Mouse (Mus musculus): ENCODE measurements at regions not wholly inside any gene's neighbourhood (a gene's known extent, or its start where the extent isn't known, plus 50 kb on each side); places are given as distances from the start of the nearest gene placed in this dataset.

- 67% methylated on average over 5 of the region's 5 CpGs for WGBS (ENCODE audit: insufficient replicate concordance)
- no peak overlapping the region for H3K4me2 ChIP-seq
- ATAC-seq (ENCODE audit: low read depth): no peak
Observed at GRCm38 (mm10) chr3:41285336-41285735, 202.5 kb upstream of the Pgrmc2 start.

GRCm38 (mm10) chr3:41284897-41285296 lies 202.1 kb upstream of the Pgrmc2 start:
- Histone ChIP-seq H3K27ac (no peak overlapping the region), H3K36me3 (no peaks in the 10 kb centered on the region), H3K4me2 (no peak overlapping the region), H3K27me3 (no peaks in the 10 kb centered on the region), H3K9ac (no peak overlapping the region), H3K4me1 (replicated peaks) (0 out of 2 replicates have a peak, but pooled peaks cover 4% of the 10 kb centered on the region), H3K9me3 (replicated peaks) (no peaks in the 10 kb centered on the region), H3K4me3 (replicated peaks) (no peak overlapping the region)
- 16% methylated on average over 13 of the region's 13 CpGs for WGBS (ENCODE audit: insufficient replicate concordance)
- DNase-seq (peak; percentile 0), ATAC-seq (ENCODE audit: low read depth) (0 out of 2 replicates have a peak, but pooled peaks have one; percentile 43)

More at GRCm38 (mm10) chr3:41285336-41285735, 202.5 kb upstream of the Pgrmc2 start:
- Histone ChIP-seq H3K36me3 (no peaks in the 10 kb centered on the region), H3K27ac (no peak overlapping the region), H3K9ac (no peak overlapping the region), H3K4me3 (replicated peaks) (no peak overlapping the region), H3K9me3 (replicated peaks) (no peaks in the 10 kb centered on the region), H3K4me1 (replicated peaks) (0 out of 2 replicates have a peak, but pooled peaks cover 4% of the 10 kb centered on the region), H3K27me3 (no peaks in the 10 kb centered on the region)
- DNase-seq: no peak

- H3K27ac ChIP-seq: no peak overlapping the region
- 0 out of 2 replicates have a peak, but pooled peaks cover 4% of the 10 kb centered on the region for H3K4me1 ChIP-seq (replicated peaks)
- no peak overlapping the region for H3K9ac ChIP-seq
- WGBS (ENCODE audit: insufficient replicate concordance): 57% methylated on average over 8 of the region's 8 CpGs
- DNase-seq (no peak), ATAC-seq (ENCODE audit: low read depth) (no peak)
- H3K4me3 ChIP-seq (replicated peaks): no peak overlapping the region
- no peaks in the 10 kb centered on the region for H3K27me3 ChIP-seq
- 0 out of 2 replicates have a peak, but pooled peaks cover 3% of the 10 kb centered on the region for H3K9me3 ChIP-seq (replicated peaks)
- H3K4me2 ChIP-seq: no peak overlapping the region
- no peaks in the 10 kb centered on the region for H3K36me3 ChIP-seq
Observed at GRCm38 (mm10) chr3:41282431-41283037, 199.7 kb upstream of the Pgrmc2 start.

GRCm38 (mm10) chr3:41276096-41276495 lies 193.2 kb upstream of the Pgrmc2 start:
- WGBS (ENCODE audit: insufficient replicate concordance): 73% methylated on average over 9 of the region's 9 CpGs
- H3K27ac ChIP-seq: no peak overlapping the region
- no peak overlapping the region for H3K4me3 ChIP-seq (replicated peaks)
- H3K4me1 ChIP-seq (replicated peaks): no peaks in the 10 kb centered on the region
- no peaks in the 10 kb centered on the region for H3K36me3 ChIP-seq
- H3K27me3 ChIP-seq: no peaks in the 10 kb centered on the region
- ATAC-seq (ENCODE audit: low read depth) (no peak), DNase-seq (no peak)
- H3K4me2 ChIP-seq: no peak overlapping the region
- no peak overlapping the region for H3K9ac ChIP-seq
- 0 out of 2 replicates have a peak, but pooled peaks cover 7% of the 10 kb centered on the region for H3K9me3 ChIP-seq (replicated peaks)

- H3K4me2 ChIP-seq: no peak overlapping the region
- H3K9ac ChIP-seq: no peak overlapping the region
- H3K4me3 ChIP-seq (replicated peaks): no peak overlapping the region
- H3K4me1 ChIP-seq (replicated peaks): no peaks in the 10 kb centered on the region
- H3K9me3 ChIP-seq (replicated peaks): 0 out of 2 replicates have a peak, but pooled peaks cover 4% of the 10 kb centered on the region
- no peak overlapping the region for H3K27ac ChIP-seq
- 20% methylated on average over 4 of the region's 4 CpGs for WGBS (ENCODE audit: insufficient replicate concordance)
- ATAC-seq (ENCODE audit: low read depth): no peak
- no peaks in the 10 kb centered on the region for H3K27me3 ChIP-seq
- DNase-seq: no peak
- no peaks in the 10 kb centered on the region for H3K36me3 ChIP-seq
Observed at GRCm38 (mm10) chr3:41268516-41268915, 185.7 kb upstream of the Pgrmc2 start.

- no peak for ATAC-seq (ENCODE audit: low read depth)
- Histone ChIP-seq H3K4me3 (replicated peaks) (no peak overlapping the region), H3K4me2 (no peak overlapping the region), H3K4me1 (replicated peaks) (no peaks in the 10 kb centered on the region), H3K27me3 (no peaks in the 10 kb centered on the region), H3K27ac (no peak overlapping the region), H3K36me3 (no peaks in the 10 kb centered on the region), H3K9me3 (replicated peaks) (no peaks in the 10 kb centered on the region), H3K9ac (no peak overlapping the region)
- DNase-seq: no peak
- WGBS (ENCODE audit: insufficient replicate concordance): 77% methylated on average over 6 of the region's 6 CpGs
Observed at GRCm38 (mm10) chr3:41266216-41266615, 183.4 kb upstream of the Pgrmc2 start.

- Histone ChIP-seq H3K27me3 (no peaks in the 10 kb centered on the region), H3K27ac (no peak overlapping the region), H3K36me3 (no peaks in the 10 kb centered on the region), H3K9me3 (replicated peaks) (no peaks in the 10 kb centered on the region), H3K4me3 (replicated peaks) (no peak overlapping the region), H3K4me1 (replicated peaks) (no peaks in the 10 kb centered on the region), H3K9ac (no peak overlapping the region), H3K4me2 (no peak overlapping the region)
- DNase-seq (no peak), ATAC-seq (ENCODE audit: low read depth) (no peak)
- 70% methylated on average over 3 of the region's 3 CpGs for WGBS (ENCODE audit: insufficient replicate concordance)
Observed at GRCm38 (mm10) chr3:41265399-41265798, 182.6 kb upstream of the Pgrmc2 start.

GRCm38 (mm10) chr3:41258291-41258690 lies 175.4 kb upstream of the Pgrmc2 start:
- Histone ChIP-seq H3K4me1 (replicated peaks) (no peaks in the 10 kb centered on the region), H3K36me3 (no peaks in the 10 kb centered on the region), H3K27ac (no peak overlapping the region), H3K27me3 (no peaks in the 10 kb centered on the region), H3K9ac (no peak overlapping the region), H3K4me2 (no peak overlapping the region), H3K4me3 (replicated peaks) (no peak overlapping the region), H3K9me3 (replicated peaks) (no peaks in the 10 kb centered on the region)
- DNase-seq: no peak
- 58% methylated on average over 6 of the region's 6 CpGs for WGBS (ENCODE audit: insufficient replicate concordance)
- no peak for ATAC-seq (ENCODE audit: low read depth)

- no peak for ATAC-seq (ENCODE audit: low read depth)
- Histone ChIP-seq H3K4me3 (replicated peaks) (no peak overlapping the region), H3K27ac (no peak overlapping the region), H3K27me3 (no peaks in the 10 kb centered on the region), H3K36me3 (no peaks in the 10 kb centered on the region), H3K4me2 (no peak overlapping the region), H3K9me3 (replicated peaks) (no peaks in the 10 kb centered on the region), H3K4me1 (replicated peaks) (no peaks in the 10 kb centered on the region), H3K9ac (no peak overlapping the region)
- no peak for DNase-seq
- WGBS (ENCODE audit: insufficient replicate concordance): 11% methylated on average over 2 of the region's 2 CpGs
Observed at GRCm38 (mm10) chr3:41244960-41245359, 162.1 kb upstream of the Pgrmc2 start.

- Histone ChIP-seq H3K27ac (no peak overlapping the region), H3K36me3 (no peaks in the 10 kb centered on the region), H3K4me2 (no peak overlapping the region), H3K9ac (no peak overlapping the region), H3K4me3 (replicated peaks) (no peak overlapping the region), H3K4me1 (replicated peaks) (no peaks in the 10 kb centered on the region), H3K9me3 (replicated peaks) (no peaks in the 10 kb centered on the region), H3K27me3 (no peaks in the 10 kb centered on the region)
- ATAC-seq (ENCODE audit: low read depth) (no peak), DNase-seq (no peak)
- 65% methylated on average over 8 of the region's 8 CpGs for WGBS (ENCODE audit: insufficient replicate concordance)
Observed at GRCm38 (mm10) chr3:41241856-41242552, 159.2 kb upstream of the Pgrmc2 start.

- no peaks in the 10 kb centered on the region for H3K27me3 ChIP-seq
- ATAC-seq (ENCODE audit: low read depth) (no peak), DNase-seq (no peak)
- 63% methylated on average over 13 of the region's 13 CpGs for WGBS (ENCODE audit: insufficient replicate concordance)
- no peak overlapping the region for H3K4me2 ChIP-seq
- H3K9me3 ChIP-seq (replicated peaks): no peaks in the 10 kb centered on the region
- H3K9ac ChIP-seq: no peak overlapping the region
- H3K4me1 ChIP-seq (replicated peaks): no peaks in the 10 kb centered on the region
- H3K4me3 ChIP-seq (replicated peaks): no peak overlapping the region
- H3K36me3 ChIP-seq: no peaks in the 10 kb centered on the region
- H3K27ac ChIP-seq: no peak overlapping the region
Observed at GRCm38 (mm10) chr3:41239801-41240200, 157.0 kb upstream of the Pgrmc2 start.

GRCm38 (mm10) chr3:41239246-41239645 lies 156.4 kb upstream of the Pgrmc2 start:
- no peak overlapping the region for H3K9ac ChIP-seq
- H3K36me3 ChIP-seq: no peaks in the 10 kb centered on the region
- H3K27ac ChIP-seq: no peak overlapping the region
- no peak for ATAC-seq (ENCODE audit: low read depth)
- no peaks in the 10 kb centered on the region for H3K4me1 ChIP-seq (replicated peaks)
- WGBS (ENCODE audit: insufficient replicate concordance): 78% methylated on average over 6 of the region's 6 CpGs
- H3K4me3 ChIP-seq (replicated peaks): no peak overlapping the region
- DNase-seq: no peak
- H3K9me3 ChIP-seq (replicated peaks): no peaks in the 10 kb centered on the region
- H3K4me2 ChIP-seq: no peak overlapping the region
- H3K27me3 ChIP-seq: no peaks in the 10 kb centered on the region

Data from liver, embryonic 13.5 days (tissue).